Mouse (Mus musculus) hindbrain, embryonic 10.5 days (tissue): ENCODE measurements around the gene Hist1h2bn. TPM values are rescaled to one million over a fixed set of nuclear protein-coding genes. Genes with fewer than 3 reads are reported as not detected.
"Not testable (repeated sequence)": the region's sequence is repeated elsewhere in the genome, so short reads cannot be mapped to it uniquely, and the experiment has no call there.

ENCODE experiments used
- DNase-seq: peaks from one replicate; pipeline ENCODE4 v3.0.0-alpha.2; 2017; ENCODE audit warnings: low spot score
- H3K27ac ChIP-seq: fragments of 300-500 bp; sonication (generic); 2 replicates; pipeline ENCODE4 v1.5.1; 2016; ENCODE audit warnings: mild to moderate bottlenecking, moderate library complexity
- H3K27me3 ChIP-seq: fragments of 300-500 bp; sonication (generic); 2 replicates; pipeline ENCODE4 v1.6.1; 2016; ENCODE audit warnings: mild to moderate bottlenecking; ENCODE audit not compliant: poor library complexity, insufficient read depth, severe bottlenecking
- H3K36me3 ChIP-seq: fragments of 300-500 bp; sonication (generic); 2 replicates; pipeline ENCODE4 v1.6.1; 2016; ENCODE audit warnings: mild to moderate bottlenecking, moderate library complexity
- H3K4me1 ChIP-seq: fragments of 300-500 bp; sonication (generic); replicated peaks from 2 replicates; pipeline ENCODE4 v1.6.1; 2016; ENCODE audit warnings: mild to moderate bottlenecking
- H3K4me3 ChIP-seq: fragments of 300-500 bp; sonication (generic); 2 replicates; pipeline ENCODE4 v1.5.1; 2016; ENCODE audit warnings: mild to moderate bottlenecking, moderate library complexity
- H3K9me3 ChIP-seq: fragments of 300-500 bp; sonication (generic); 2 replicates; pipeline ENCODE4 v1.6.1; 2016; ENCODE audit warnings: mild to moderate bottlenecking, moderate library complexity
- WGBS: fragments of 180-500 bp; shearing (Covaris S2); methylation state at CpG from one replicate; pipeline ENCODE4 v1.1.7; 2016; 5-methylcytosine and 5-hydroxymethylcytosine counted together
- polyA plus RNA-seq: library from polyadenylated mRNA; unstranded; fragments of >200 nt; fragmentation: Nextera tagmentation; extraction: Ambion mirVana; gene quantifications from 2 replicates; pipeline ENCODE4 v1.2.1, GENCODE M21; 2016

Gene Hist1h2bn
- polyA plus RNA-seq, 1 experiment from 2014 or later, result 1.0 TPM

GRCm38 (mm10) chr13:21781021-21781555 is 27.2 kb downstream of the Hist1h2bn start:
- peaks cover 55% of the 10 kb centered on the region for H3K4me1 ChIP-seq
- no peaks in the 10 kb centered on the region for H3K27me3 ChIP-seq
- H3K4me3 ChIP-seq, result peak overlapping the region; percentile 77
- H3K27ac ChIP-seq, result peak overlapping the region; percentile 97
- no peaks in the 10 kb centered on the region for H3K36me3 ChIP-seq
- no peaks in the 10 kb centered on the region for H3K9me3 ChIP-seq
- WGBS, result 45% methylated on average over 6 of the region's 6 CpGs
- no peak for DNase-seq

- no peaks in the 10 kb centered on the region for H3K36me3 ChIP-seq
- peak overlapping the region; percentile 97 for H3K27ac ChIP-seq
- DNase-seq, result no peak
- WGBS, result 81% methylated on average over 1 of the region's 1 CpGs
- H3K4me1 ChIP-seq, result peaks cover 61% of the 10 kb centered on the region
- H3K27me3 ChIP-seq, result no peaks in the 10 kb centered on the region
- no peaks in the 10 kb centered on the region for H3K9me3 ChIP-seq
- peak overlapping the region; percentile 58; the same call in 1 of the 2 replicates for H3K4me3 ChIP-seq
These were observed 27.7 kb downstream of the Hist1h2bn start for GRCm38 (mm10) chr13:21781639-21782038.

- Histone ChIP-seq H3K4me3 (peak overlapping the region; percentile 58), H3K27ac (peak overlapping the region; percentile 97), H3K4me1 (peaks cover 56% of the 10 kb centered on the region)
- 1% methylated on average over 15 of the region's 35 CpGs for WGBS
- not testable (repeated sequence) for H3K27me3 ChIP-seq, H3K9me3 ChIP-seq, H3K36me3 ChIP-seq
- DNase-seq, result peak; percentile 57
These were observed 28.7 kb downstream of the Hist1h2bn start for GRCm38 (mm10) chr13:21782361-21783254.

- no peaks in the 10 kb centered on the region for H3K9me3 ChIP-seq
These were observed 29.3 kb downstream of the Hist1h2bn start, which contains the start of gene Hist1h3i for GRCm38 (mm10) chr13:21783255-21783617. Gene Hist1h3i (minus strand): TSS chr13:21783370.

GRCm38 (mm10) chr13:21783734-21784161 is 29.8 kb downstream of the Hist1h2bn start:
- H3K9me3 ChIP-seq, result no peaks in the 10 kb centered on the region
- no peaks in the 10 kb centered on the region for H3K27me3 ChIP-seq
- peak; percentile 60 for DNase-seq
- WGBS, result 1% methylated on average over 9 of the region's 9 CpGs
- peak overlapping the region; percentile 58 for H3K4me3 ChIP-seq
- no peaks in the 10 kb centered on the region for H3K36me3 ChIP-seq
- peaks cover 59% of the 10 kb centered on the region for H3K4me1 ChIP-seq
- peak overlapping the region; percentile 95 for H3K27ac ChIP-seq

More at GRCm38 (mm10) chr13:21783255-21783617, 29.3 kb downstream of the Hist1h2bn start, which contains the start of gene Hist1h3i:
- WGBS, result under 1% methylated on average over 17 of the region's 20 CpGs
- peak within 1 kb of the TSS; percentile 97 for H3K27ac ChIP-seq
- H3K4me3 ChIP-seq, result peak within 1 kb of the TSS; percentile 58
- no peaks in the 10 kb centered on the region for H3K27me3 ChIP-seq
- peaks cover 58% of the 10 kb centered on the region for H3K4me1 ChIP-seq
- peak; percentile 57 for DNase-seq
- H3K36me3 ChIP-seq, result no peaks in the 10 kb centered on the region

- no peaks in the 10 kb centered on the region for H3K9me3 ChIP-seq
- peaks cover 65% of the 10 kb centered on the region for H3K4me1 ChIP-seq
- peak overlapping the region; percentile 95 for H3K27ac ChIP-seq
- H3K27me3 ChIP-seq, result no peaks in the 10 kb centered on the region
- peak overlapping the region; percentile 58 for H3K4me3 ChIP-seq
- 22% methylated on average over 6 of the region's 6 CpGs for WGBS
- no peak for DNase-seq
- H3K36me3 ChIP-seq, result no peaks in the 10 kb centered on the region
These were observed 30.4 kb downstream of the Hist1h2bn start for GRCm38 (mm10) chr13:21784311-21784710.

- peaks cover 57% of the 10 kb centered on the region for H3K4me1 ChIP-seq
These were observed 32.4 kb downstream of the Hist1h2bn start for GRCm38 (mm10) chr13:21786189-21786898.

GRCm38 (mm10) chr13:21786899-21787629 is 33.1 kb downstream of the Hist1h2bn start, which contains the start of the genes Hist1h2an and Hist1h2bp:
Gene Hist1h2an (minus strand): TSS chr13:21787218.
Gene Hist1h2bp (plus strand): TSS chr13:21787461.
- not testable (repeated sequence) for H3K9me3 ChIP-seq, H3K27me3 ChIP-seq, H3K36me3 ChIP-seq
- H3K27ac ChIP-seq, result peak within 1 kb of the TSS; percentile 91
- WGBS, result under 1% methylated on average over 41 of the region's 63 CpGs
- H3K4me3 ChIP-seq, result peak within 1 kb of the TSS; percentile 51
- peaks cover 56% of the 10 kb centered on the region for H3K4me1 ChIP-seq
- peak; percentile 87 for DNase-seq

More at GRCm38 (mm10) chr13:21786189-21786898, 32.4 kb downstream of the Hist1h2bn start:
- Histone ChIP-seq H3K4me3 (peak overlapping the region; percentile 51), H3K9me3 (no peaks in the 10 kb centered on the region), H3K36me3 (no peaks in the 10 kb centered on the region), H3K27me3 (no peaks in the 10 kb centered on the region; the same call in 1 of the 2 replicates), H3K27ac (peak overlapping the region; percentile 91)
- DNase-seq, result peak; percentile 29
- 6% methylated on average over 8 of the region's 8 CpGs for WGBS

- Histone ChIP-seq H3K4me3 (peak overlapping the region; percentile 45), H3K36me3 (no peaks in the 10 kb centered on the region), H3K27me3 (no peaks in the 10 kb centered on the region; the same call in 1 of the 2 replicates), H3K27ac (peak overlapping the region; percentile 88), H3K9me3 (no peaks in the 10 kb centered on the region), H3K4me1 (peaks cover 48% of the 10 kb centered on the region)
- WGBS, result 13% methylated on average over 17 of the region's 21 CpGs
- DNase-seq, result no peak
These were observed 34.1 kb downstream of the Hist1h2bn start for GRCm38 (mm10) chr13:21787760-21788593.

GRCm38 (mm10) chr13:21789925-21790324 is 36.0 kb downstream of the Hist1h2bn start:
- H3K27me3 ChIP-seq, result no peaks in the 10 kb centered on the region; the same call in 1 of the 2 replicates
- whole genome bisulfite sequencing, result 65% methylated on average over 6 of the region's 6 CpGs
- H3K4me3 ChIP-seq, result no peak overlapping the region
- peaks cover 39% of the 10 kb centered on the region for H3K4me1 ChIP-seq
- H3K9me3 ChIP-seq, result no peaks in the 10 kb centered on the region
- H3K36me3 ChIP-seq, result no peaks in the 10 kb centered on the region
- no peak overlapping the region for H3K27ac ChIP-seq
- DNase-seq, result no peak

- Histone ChIP-seq H3K27me3 (no peaks in the 10 kb centered on the region; the same call in 1 of the 2 replicates), H3K4me1 (peaks cover 35% of the 10 kb centered on the region), H3K9me3 (no peaks in the 10 kb centered on the region), H3K27ac (peak overlapping the region; percentile 78), H3K4me3 (peak overlapping the region; percentile 39), H3K36me3 (no peaks in the 10 kb centered on the region)
- whole genome bisulfite sequencing, result 6% methylated on average over 18 of the region's 18 CpGs
- DNase-seq, result peak; percentile 40
These were observed 36.8 kb downstream of the Hist1h2bn start for GRCm38 (mm10) chr13:21790601-21791283.
